Mouse (Mus musculus): ENCODE data around the gene Tmem150c.

The Tmem150c gene

DNA sequence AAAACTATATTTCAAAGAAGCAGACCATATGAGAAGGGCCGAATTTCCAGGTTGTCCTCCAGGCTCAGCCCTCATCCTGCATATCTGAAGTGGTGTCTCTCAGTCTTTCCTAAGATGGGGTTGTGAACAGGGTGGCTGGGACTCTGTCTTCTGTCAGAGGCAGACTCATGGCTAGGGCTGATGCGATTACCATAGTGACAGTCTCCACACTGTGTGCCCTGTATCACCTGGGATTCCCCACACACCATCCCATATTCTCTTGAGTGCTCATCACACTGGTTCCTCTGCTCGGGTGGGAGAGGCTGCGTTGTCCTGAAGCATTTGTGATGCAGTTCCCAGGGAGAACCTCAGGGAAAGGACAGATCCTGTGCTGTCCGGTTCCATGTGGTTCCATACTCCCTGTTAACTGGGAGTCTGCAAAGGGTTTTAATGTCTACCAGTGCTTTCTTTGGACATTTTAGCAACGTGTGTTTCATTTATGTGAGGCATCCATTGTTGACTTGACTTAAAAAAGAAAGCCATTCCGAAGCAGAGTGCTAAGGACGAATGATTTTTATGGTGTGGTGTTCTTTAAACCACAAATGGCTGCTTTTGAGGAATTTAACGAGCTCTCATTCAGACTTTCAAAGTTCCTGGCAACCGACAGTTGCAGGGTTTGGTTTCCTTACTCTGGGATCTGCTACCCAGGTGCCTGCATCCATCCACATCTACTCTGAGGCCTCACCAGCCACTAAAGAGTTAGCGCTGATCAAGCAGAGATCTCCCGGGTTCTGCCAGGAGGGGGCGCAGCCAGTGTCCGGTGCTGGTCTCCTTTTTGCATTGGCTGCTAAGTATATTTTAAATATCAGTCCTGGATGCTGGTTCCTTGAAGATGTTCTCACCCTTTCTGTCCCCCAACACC is 7.2 kb upstream of the Tmem150c start:
- peak; percentile 60 for DNase-seq (ENCODE audit: low spot score)

DNA sequence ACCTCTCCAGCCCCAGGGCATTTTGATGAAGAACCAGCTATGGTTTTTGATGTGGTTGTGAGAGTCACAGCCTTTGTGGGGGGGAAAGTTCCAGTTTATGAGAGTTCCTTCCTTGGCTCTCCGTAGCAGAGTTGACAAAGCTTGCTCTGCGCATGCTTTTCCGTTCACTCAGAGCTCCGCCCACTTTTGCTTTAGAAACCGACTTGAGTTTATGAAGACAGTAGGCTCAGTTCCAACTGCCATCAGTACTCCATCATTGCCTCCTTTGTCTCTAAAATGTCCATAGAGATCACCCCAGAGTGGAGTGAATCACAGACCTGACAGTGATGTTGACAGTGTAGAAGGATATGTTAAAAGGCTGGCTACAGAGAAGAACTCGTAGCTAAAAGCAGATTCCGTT is 3.8 kb upstream of the Tmem150c start:
- no peak for DNase-seq (ENCODE audit: low spot score)

GRCm38 (mm10) chr5:100162857-100163256 is 3.2 kb upstream of the Tmem150c start:
- no peak for DNase-seq (ENCODE audit: low spot score)

GRCm38 (mm10) chr5:100162053-100162452 is 2.4 kb upstream of the Tmem150c start:
- DNase-seq (ENCODE audit: low spot score), result no peak

GRCm38 (mm10) chr5:100158791-100159637 is 594 bp downstream of the Tmem150c start:
- peak; percentile 19 for DNase-seq (ENCODE audit: low spot score)

DNA sequence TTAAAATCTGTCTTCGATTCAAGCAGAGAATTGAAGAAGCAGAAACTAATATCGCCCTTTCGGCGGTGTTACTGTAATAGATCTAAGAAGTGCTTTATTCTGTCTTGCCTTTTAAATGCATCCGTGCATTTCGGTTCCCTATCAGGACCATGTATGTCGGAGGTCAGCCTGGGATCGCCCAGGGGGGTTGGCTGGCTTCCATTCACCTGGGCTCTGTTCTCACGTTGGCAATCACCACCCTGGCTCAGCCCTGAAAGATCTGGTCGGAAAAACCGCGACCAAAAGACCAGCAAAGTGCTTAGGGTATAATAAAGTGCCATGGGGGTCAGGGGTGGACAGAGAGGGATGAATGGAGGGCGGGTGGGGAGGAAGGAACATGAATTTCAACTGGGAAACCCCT is 1.3 kb downstream of the Tmem150c start:
- DNase-seq (ENCODE audit: low spot score), result no peak

- no peak for DNase-seq (ENCODE audit: low spot score)
These were observed 4.0 kb downstream of the Tmem150c start for GRCm38 (mm10) chr5:100155646-100156045.

DNA sequence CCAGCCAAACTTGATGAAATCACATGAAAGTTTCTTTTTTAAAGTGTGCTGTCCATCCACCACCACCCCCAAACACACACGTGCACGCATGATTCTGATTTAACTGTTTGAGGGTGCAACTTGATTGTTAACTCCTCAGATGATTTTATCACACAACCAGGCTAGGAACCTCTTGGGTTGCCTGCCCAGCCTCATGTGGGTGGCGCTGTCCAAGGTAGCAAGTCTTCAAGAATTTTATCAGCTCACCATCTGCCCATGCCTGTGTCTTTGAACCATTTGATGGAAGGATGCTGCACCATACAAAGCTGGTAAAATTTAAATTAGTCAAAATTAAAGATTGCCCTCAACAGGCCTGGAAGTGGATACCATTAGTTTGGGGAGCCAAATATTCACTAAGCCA is 9.6 kb downstream of the Tmem150c start:
- no peak for DNase-seq (ENCODE audit: low spot score)

DNA sequence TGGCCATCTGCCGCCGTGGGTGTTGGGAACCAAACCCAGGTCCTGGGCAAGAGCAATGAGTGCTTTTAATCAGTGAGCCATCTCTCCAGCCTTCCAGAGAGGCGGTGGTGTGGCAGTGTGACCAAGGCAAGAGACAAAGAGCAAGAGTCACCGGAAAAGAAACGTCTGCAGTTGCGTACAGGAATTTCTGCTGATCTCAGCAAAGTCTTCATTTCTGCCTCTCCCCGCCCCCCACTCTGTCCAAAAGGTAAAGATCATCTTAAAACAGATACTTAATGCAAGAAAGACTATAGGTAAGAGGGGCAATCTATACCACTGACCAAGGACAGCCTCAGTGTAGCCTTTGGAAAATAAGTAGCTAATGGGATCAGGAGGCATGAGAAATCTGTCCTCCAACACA is 14.8 kb downstream of the Tmem150c start:
- DNase-seq (ENCODE audit: low spot score), result no peak

DNA sequence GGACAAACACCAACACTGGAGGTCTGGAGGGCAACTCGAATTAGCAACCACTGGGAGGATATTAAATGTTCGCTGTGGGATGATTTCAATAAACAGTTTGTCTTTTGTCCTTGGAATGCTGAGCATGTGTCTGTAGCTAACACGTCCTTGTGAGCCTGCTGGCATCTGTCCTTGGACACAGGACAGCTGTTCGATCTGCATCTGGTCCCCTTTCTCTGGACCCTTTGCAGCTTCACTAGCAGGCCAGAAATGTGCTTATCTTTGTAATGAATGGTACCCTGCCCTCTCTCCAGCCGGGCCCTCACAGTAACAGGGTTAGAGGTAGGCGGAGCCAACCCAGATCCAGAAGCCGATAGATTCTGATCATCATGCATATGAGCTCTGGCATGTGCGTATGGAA is 32.3 kb downstream of the Tmem150c start:
- no peak for DNase-seq (ENCODE audit: low spot score)

- no peak for DNase-seq (ENCODE audit: low spot score)
These were observed 34.0 kb downstream of the Tmem150c start for GRCm38 (mm10) chr5:100125409-100126123.

GRCm38 (mm10) chr5:100124530-100124929 is 35.1 kb downstream of the Tmem150c start:
- DNase-seq (ENCODE audit: low spot score), result no peak

GRCm38 (mm10) chr5:100123283-100123682 is 36.3 kb downstream of the Tmem150c start:
- no peak for DNase-seq (ENCODE audit: low spot score)

- no peak for DNase-seq (ENCODE audit: low spot score)
These were observed 38.4 kb downstream of the Tmem150c start for GRCm38 (mm10) chr5:100121170-100121569.

- DNase-seq (ENCODE audit: low spot score), result no peak
These were observed 38.9 kb downstream of the Tmem150c start for GRCm38 (mm10) chr5:100120711-100121141.

GRCm38 (mm10) chr5:100119331-100119730 is 40.3 kb downstream of the Tmem150c start:
- no peak for DNase-seq (ENCODE audit: low spot score)

- no peak for DNase-seq (ENCODE audit: low spot score)
These were observed 46.2 kb downstream of the Tmem150c start for GRCm38 (mm10) chr5:100113403-100113802.

GRCm38 (mm10) chr5:100110581-100110980 is 49.0 kb downstream of the Tmem150c start:
- DNase-seq (ENCODE audit: low spot score), result no peak

DNA sequence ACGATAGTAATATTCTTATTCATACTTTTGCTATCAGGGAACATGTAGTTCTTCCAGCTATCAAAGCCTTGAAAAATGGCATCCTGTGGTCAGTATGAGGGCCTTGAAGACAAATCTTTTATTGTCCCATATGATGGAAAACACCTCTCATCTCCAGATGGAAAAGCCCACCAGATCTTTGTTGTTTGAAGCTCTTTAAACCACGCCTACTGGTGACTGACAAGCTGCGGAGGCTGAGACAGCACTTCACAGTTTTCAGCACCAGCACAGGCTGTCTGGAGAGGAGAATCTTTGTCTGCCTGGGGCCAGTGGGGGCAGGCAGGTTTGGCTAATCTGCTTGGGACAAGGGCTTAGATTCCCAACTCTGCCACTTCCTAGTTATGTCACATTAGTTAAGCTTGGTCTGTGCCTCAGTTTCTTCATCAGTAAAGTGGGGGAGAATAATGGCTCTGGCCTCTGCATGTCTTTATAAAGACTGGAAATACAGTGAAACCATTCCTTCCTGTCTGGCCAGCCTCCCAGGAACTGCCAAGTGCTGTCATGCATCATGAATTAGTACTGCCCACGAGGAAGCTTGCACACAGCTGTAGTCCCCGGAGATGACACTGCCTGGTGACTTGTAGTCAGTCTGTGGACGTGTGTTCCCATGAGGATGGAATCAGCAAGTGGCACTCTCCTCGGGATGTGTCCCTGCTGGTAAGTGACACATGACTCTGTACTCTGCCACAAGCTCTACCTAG is 49.9 kb downstream of the Tmem150c start:
- no peak for DNase-seq (ENCODE audit: low spot score)

GRCm38 (mm10) chr5:100108866-100109265 is 50.7 kb downstream of the Tmem150c start:
- no peak for DNase-seq (ENCODE audit: low spot score)

GRCm38 (mm10) chr5:100102395-100102794 is 57.2 kb downstream of the Tmem150c start:
- no peak for DNase-seq (ENCODE audit: low spot score)

GRCm38 (mm10) chr5:100097967-100098366 is 61.6 kb downstream of the Tmem150c start:
- no peak for DNase-seq (ENCODE audit: low spot score)

Measured in urinary bladder, postnatal 25 days (tissue).